Mouse (Mus musculus) G1E (cell line): ENCODE data around the gene Gm37419.

Experiments used
- CTCF ChIP-seq: IDR thresholded peaks from 2 replicates; pipeline ENCODE4 v1.5.1; 2012; ENCODE audit warnings: low read depth, low read length, inconsistent platforms, mixed read lengths
- GATA1 ChIP-seq: IDR thresholded peaks from 2 replicates; pipeline ENCODE4 v1.6.1; 2012; ENCODE audit warnings: borderline replicate concordance, low read length, inconsistent platforms, mixed read lengths
- POLR2AphosphoS5 ChIP-seq: IDR thresholded peaks from 2 replicates; pipeline ENCODE4 v1.6.1; 2012; ENCODE audit warnings: low read depth, low read length, inconsistent platforms; ENCODE audit not compliant: insufficient replicate concordance
- TAL1 ChIP-seq: conservative IDR thresholded peaks from 2 replicates; pipeline ENCODE4 v1.6.1; 2012; ENCODE audit warnings: low read depth, low read length, inconsistent platforms, mixed read lengths

- TF ChIP-seq CTCF, result no peak
- no peak for TF ChIP-seq GATA1
- TF ChIP-seq TAL1, result no peak
- TF ChIP-seq POLR2AphosphoS5, result no peak
Observed at GRCm38 (mm10) chr16:23978495-23978894, 9.8 kb upstream of the Gm37419 start.
